Mouse (Mus musculus) myocyte (in vitro differentiated cells): Measurements from ENCODE around the gene Slit3.

Experiments
- CEBPB ChIP-seq: IDR thresholded peaks from 2 replicates; pipeline ENCODE4 v1.6.1; 2011; ENCODE audit warnings: mild to moderate bottlenecking, moderate library complexity; ENCODE audit not compliant: poor library complexity, insufficient read depth, severe bottlenecking
- MAX ChIP-seq: IDR thresholded peaks from one replicate; pipeline ENCODE4 v1.6.1; 2011; ENCODE audit warnings: low read depth, mild to moderate bottlenecking, control low read depth
- MYOG ChIP-seq, 3 experiments: IDR thresholded peaks; one replicate each; pipeline ENCODE4 v1.6.1; 2011; ENCODE audit warnings: control low read depth in 2 of 3, low read depth in 2 of 3, mild to moderate bottlenecking in 2 of 3; ENCODE audit not compliant: insufficient read length in 2 of 3, control insufficient read depth in 1 of 3, insufficient read depth in 1 of 3
- POLR2A ChIP-seq: IDR thresholded peaks from one replicate; pipeline ENCODE4 v1.6.1; 2011; ENCODE audit warnings: low read depth, mild to moderate bottlenecking, control low read depth, moderate library complexity; ENCODE audit not compliant: insufficient read length
- USF1 ChIP-seq: IDR thresholded peaks from one replicate; pipeline ENCODE4 v1.6.1; 2011; ENCODE audit warnings: low read depth, mild to moderate bottlenecking, control low read depth, moderate library complexity

DNA sequence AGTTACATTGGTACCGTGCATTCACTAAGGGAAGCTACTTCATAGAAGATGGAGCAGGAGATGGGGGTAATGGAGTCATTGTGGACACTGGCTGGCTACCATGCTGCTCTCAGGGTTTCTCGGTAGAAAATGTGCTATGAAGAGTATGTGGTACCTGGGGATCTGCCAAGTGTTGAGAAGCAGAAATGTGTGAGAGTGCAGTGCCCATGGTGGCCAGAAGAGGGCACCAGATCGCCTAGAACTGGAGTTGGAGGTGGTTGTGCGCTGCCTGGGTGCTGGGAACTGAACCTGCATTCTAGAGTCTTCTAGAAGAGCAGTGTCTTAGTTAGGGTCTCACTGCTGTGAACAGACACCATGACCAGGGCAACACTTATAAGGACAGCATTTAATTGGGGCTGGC, 582.4 kb downstream of the Slit3 start:
- TF ChIP-seq POLR2A (no peak), USF1 (no peak), CEBPB (no peak), MAX (no peak), MYOG (IDR thresholded peaks at IDR 0.05; ENCODE audit: control insufficient read depth in 1 of 3, insufficient read depth in 1 of 3, insufficient read length in 2 of 3, low read depth in 2 of 3) (no peak)
